Mouse (Mus musculus) cerebellum, adult 2 months (tissue): ENCODE results near the gene Pfkp. TPM values are rescaled to one million over a fixed set of nuclear protein-coding genes. Genes with fewer than 3 reads are reported as not detected.

ENCODE experiments used
- DNase-seq, 2 experiments: peaks; one replicate each; pipeline ENCODE4 v3.0.0; 2021
- H3K27ac ChIP-seq: fragments of 200-500 bp; 2 replicates; pipeline ENCODE4 v1.5.1; 2012; ENCODE audit warnings: low read length, control low read depth, inconsistent platforms; ENCODE audit not compliant: insufficient read depth
- H3K27me3 ChIP-seq: fragments of 200-500 bp; 2 replicates; pipeline ENCODE4 v1.6.1; 2012; ENCODE audit warnings: inconsistent platforms, mild to moderate bottlenecking, low read length, moderate library complexity; ENCODE audit not compliant: control insufficient read depth, insufficient read depth
- H3K4me1 ChIP-seq: fragments of 200-500 bp; 2 replicates; pipeline ENCODE4 v1.6.1; 2011; ENCODE audit warnings: low read length; ENCODE audit not compliant: control insufficient read depth, insufficient read depth
- H3K4me3 ChIP-seq: fragments of 200-500 bp; replicated peaks from 2 replicates; pipeline ENCODE3; 2011; ENCODE audit warnings: mild to moderate bottlenecking, low read depth, low read length, control low read depth; ENCODE audit not compliant: insufficient read depth
- CTCF ChIP-seq: fragments of 200-500 bp; IDR thresholded peaks from 2 replicates; pipeline ENCODE4 v1.5.1; 2011; ENCODE audit warnings: low read depth, mild to moderate bottlenecking, control low read depth, low read length, moderate library complexity, borderline replicate concordance; ENCODE audit not compliant: insufficient read depth
- POLR2A ChIP-seq: fragments of 200-500 bp; IDR thresholded peaks from 2 replicates; pipeline ENCODE4 v1.6.1; 2011; ENCODE audit warnings: low read length, control low read depth, borderline replicate concordance; ENCODE audit not compliant: insufficient read depth
- WGBS: fragments of 180-500 bp; shearing (Covaris S2); methylation state at CpG from one replicate; pipeline ENCODE4 v1.1.7; 2018; 5-methylcytosine and 5-hydroxymethylcytosine counted together
- polyA plus RNA-seq: library from polyadenylated mRNA; depleted of rRNA; stranded (reverse); fragments of >200 nt; gene quantifications from 2 replicates; pipeline ENCODE4 v1.2.3, GENCODE M21; 2012; rRNA removed

The Pfkp gene
- 204 and 235 TPM in 2 replicates for polyA plus RNA-seq

DNA sequence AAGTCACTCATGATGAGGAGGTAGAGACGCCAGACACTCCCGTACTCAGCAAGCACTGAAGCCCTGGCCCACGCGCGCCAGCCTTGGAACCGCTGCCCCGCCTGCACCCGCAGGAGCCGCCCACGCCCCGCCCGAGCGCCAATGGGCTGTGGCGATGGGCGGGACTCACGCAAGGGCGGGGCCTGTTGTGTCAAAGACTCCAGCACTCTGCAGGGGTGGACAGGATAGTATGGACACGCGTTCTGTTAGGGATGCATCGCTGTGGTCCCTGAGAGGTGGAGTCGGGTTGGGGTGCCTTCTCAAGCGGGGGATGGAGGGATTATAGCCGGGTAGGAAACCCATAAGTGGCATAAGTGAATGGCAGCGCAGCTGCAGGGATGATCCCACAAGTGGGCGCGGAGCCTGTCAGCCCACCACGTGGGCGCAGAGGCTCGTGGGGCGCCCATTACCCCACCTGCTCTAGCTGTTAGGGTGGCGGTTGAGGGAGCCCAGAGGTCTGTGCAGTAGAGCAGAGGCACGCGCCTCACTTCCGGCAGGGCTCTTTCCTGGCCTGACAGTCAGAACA is at the start of gene Pfkp:
Pfkp (minus strand) TSS at position 109 of the 565 bp plus-strand sequence.
- 1% methylated on average over 34 of the region's 34 CpGs for WGBS
- peak within 1 kb of the TSS; percentile 88 for H3K27ac ChIP-seq
- DNase-seq, result peak; percentile 93 to 95
- H3K4me1 ChIP-seq, result peaks cover 6% of the 10 kb centered on the region; the same call in 1 of the 2 replicates
- no peaks in the 10 kb centered on the region for H3K27me3 ChIP-seq
- peak within 1 kb of the TSS; percentile 97 for H3K4me3 ChIP-seq
- no peak for TF ChIP-seq CTCF
- peak; percentile 89 for TF ChIP-seq POLR2A

GRCm38 (mm10) chr13:6690607-6691006 is 42.0 kb upstream of the Pfkp start:
- Histone ChIP-seq H3K4me1 (no peaks in the 10 kb centered on the region), H3K4me3 (no peak overlapping the region), H3K27ac (no peak overlapping the region), H3K27me3 (no peaks in the 10 kb centered on the region)
- TF ChIP-seq POLR2A, result no peak
- no peak for TF ChIP-seq CTCF
- WGBS, result 82% methylated on average over 3 of the region's 3 CpGs
- no peak for DNase-seq

DNA sequence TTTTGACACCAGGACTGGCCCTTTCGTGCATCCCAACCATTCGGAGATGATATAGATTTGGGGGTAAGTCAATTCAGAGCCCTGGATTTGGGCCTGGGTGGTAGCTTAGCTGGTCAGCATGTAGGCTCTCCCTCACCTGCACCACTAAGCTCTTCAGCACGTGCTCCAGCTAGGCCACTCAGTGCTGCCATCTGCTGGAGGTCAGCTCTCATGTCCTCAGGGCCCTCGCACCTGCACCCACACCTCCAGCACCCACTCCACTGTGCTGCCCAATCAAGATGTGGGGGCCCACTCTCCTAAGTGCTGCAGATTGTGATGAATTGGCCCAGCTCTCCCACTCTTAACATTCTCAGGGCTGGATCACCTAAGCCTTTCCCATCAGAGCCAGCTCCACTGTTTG is 41.4 kb upstream of the Pfkp start:
- no peaks in the 10 kb centered on the region for H3K4me1 ChIP-seq
- H3K27me3 ChIP-seq, result no peaks in the 10 kb centered on the region
- peak; percentile 47 to 59 for DNase-seq
- TF ChIP-seq POLR2A (no peak), CTCF (peak; percentile 72)
- 69% methylated on average over 4 of the region's 4 CpGs for WGBS
- no peak overlapping the region for H3K4me3 ChIP-seq
- H3K27ac ChIP-seq, result no peak overlapping the region

DNA sequence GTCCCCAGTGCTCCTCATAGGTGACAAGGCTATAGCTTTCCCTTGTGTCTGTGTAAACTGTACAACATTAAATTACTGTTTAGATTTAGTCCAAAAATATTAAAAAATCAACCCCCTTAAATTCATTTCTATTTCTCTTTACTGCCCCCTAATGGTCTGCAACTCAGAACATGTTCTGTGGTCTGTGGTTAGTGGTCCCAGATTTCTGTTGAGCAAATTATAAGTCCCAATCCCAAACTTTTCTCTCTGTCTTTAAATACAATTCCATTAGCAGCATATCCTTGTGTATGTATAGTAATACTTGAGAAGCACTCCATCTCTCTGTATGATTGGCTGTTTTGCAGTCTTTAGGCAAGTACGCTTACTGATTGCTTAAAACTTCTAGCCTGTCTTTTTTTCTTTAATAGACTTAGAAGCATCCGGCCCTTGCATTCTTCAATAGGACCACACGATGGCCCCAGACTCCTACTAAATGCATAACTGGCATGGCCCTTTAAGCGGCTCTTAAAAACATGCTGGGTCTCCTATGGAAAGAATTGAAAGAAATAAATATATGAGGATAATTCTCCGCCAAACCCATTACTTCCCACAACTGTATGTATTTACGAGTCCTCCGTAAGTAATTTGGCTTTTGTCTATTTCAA is 40.3 kb upstream of the Pfkp start:
- Histone ChIP-seq H3K27me3 (no peaks in the 10 kb centered on the region), H3K4me3 (no peak overlapping the region), H3K27ac (no peak overlapping the region), H3K4me1 (no peaks in the 10 kb centered on the region)
- DNase-seq, result no peak
- TF ChIP-seq POLR2A (no peak), CTCF (peak; percentile 25; the same call in 1 of the 2 replicates)
- 46% methylated on average over 7 of the region's 7 CpGs for WGBS

GRCm38 (mm10) chr13:6666887-6667286 is 18.3 kb upstream of the Pfkp start:
- peak; percentile 62 to 82 for DNase-seq
- Histone ChIP-seq H3K27me3 (no peaks in the 10 kb centered on the region), H3K27ac (no peak overlapping the region), H3K4me1 (0 out of 2 replicates have a peak, but pooled peaks cover 2% of the 10 kb centered on the region), H3K4me3 (no peak overlapping the region)
- 24% methylated on average over 4 of the region's 4 CpGs for WGBS
- no peak for TF ChIP-seq CTCF
- no peak for TF ChIP-seq POLR2A

DNA sequence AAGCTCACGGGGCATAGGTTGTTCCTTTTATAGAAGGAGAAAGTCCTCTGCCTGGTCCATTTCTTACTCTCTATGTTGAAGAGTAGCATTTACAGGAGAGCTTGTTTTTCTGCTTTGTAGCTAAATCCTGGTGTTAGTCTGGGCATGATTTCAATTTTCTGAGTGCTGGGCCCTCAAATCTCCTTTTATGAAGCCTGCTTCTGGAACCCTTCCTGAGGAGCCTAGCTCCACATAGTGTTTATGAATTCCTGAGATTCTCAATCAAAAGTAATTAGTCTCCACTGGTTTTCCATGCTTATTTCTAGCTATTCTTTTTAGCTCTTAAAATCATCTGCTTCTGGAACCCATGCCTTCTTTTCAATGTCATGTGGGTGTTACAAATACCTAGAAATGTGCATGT is 16.9 kb upstream of the Pfkp start:
- Histone ChIP-seq H3K4me1 (0 out of 2 replicates have a peak, but pooled peaks cover 2% of the 10 kb centered on the region), H3K27me3 (no peaks in the 10 kb centered on the region), H3K27ac (no peak overlapping the region), H3K4me3 (no peak overlapping the region)
- TF ChIP-seq CTCF (no peak), POLR2A (no peak)
- DNase-seq, result no peak
- WGBS, result 74% methylated on average over 1 of the region's 1 CpGs

DNA sequence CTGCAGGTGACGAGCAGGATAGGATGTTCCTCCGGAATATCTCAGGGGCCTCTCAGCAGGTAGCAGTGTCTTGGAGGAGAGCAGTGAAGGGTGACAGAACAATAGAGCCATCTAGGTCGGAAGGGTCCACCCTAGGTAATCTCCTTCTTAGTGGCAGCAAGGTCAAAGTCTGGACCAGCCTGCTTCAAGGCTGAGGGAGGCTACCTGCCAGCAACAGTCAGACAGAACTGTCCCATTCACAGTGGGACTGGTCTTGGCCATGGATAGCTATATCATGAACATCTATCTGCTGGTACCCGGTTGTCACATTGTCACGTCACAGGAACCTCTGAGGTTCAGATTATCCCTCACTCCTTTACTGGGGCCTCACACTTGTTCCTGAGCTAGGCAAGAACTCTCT is 15.6 kb upstream of the Pfkp start:
- Histone ChIP-seq H3K27ac (no peak overlapping the region), H3K27me3 (no peaks in the 10 kb centered on the region), H3K4me3 (no peak overlapping the region), H3K4me1 (0 out of 2 replicates have a peak, but pooled peaks cover 2% of the 10 kb centered on the region)
- WGBS, result 51% methylated on average over 5 of the region's 5 CpGs
- TF ChIP-seq CTCF (no peak), POLR2A (no peak)
- no peak for DNase-seq

- Histone ChIP-seq H3K27ac (no peak overlapping the region), H3K4me3 (no peak overlapping the region), H3K27me3 (no peaks in the 10 kb centered on the region), H3K4me1 (no peaks in the 10 kb centered on the region)
- no peak for TF ChIP-seq POLR2A
- no peak for TF ChIP-seq CTCF
- WGBS, result 42% methylated on average over 6 of the region's 6 CpGs
- DNase-seq, result no peak
Observed at GRCm38 (mm10) chr13:6659314-6659713, 10.7 kb upstream of the Pfkp start.
